Mouse (Mus musculus) cerebellum, adult 2 months (tissue): ENCODE measurements at regions not wholly inside any gene's neighbourhood (a gene's known extent, or its start where the extent isn't known, plus 50 kb on each side); places are given as distances from the start of the nearest gene placed in this dataset.
"Not testable (repeated sequence)": the region's sequence is repeated elsewhere in the genome, so short reads cannot be mapped to it uniquely, and the experiment has no call there.

Experiments used
- DNase-seq, 2 experiments: peaks; one replicate each; pipeline ENCODE4 v3.0.0; 2021
- H3K27ac ChIP-seq: fragments of 200-500 bp; 2 replicates; pipeline ENCODE4 v1.5.1; 2012; ENCODE audit warnings: low read length, control low read depth, inconsistent platforms; ENCODE audit not compliant: insufficient read depth
- H3K27me3 ChIP-seq: fragments of 200-500 bp; 2 replicates; pipeline ENCODE4 v1.6.1; 2012; ENCODE audit warnings: inconsistent platforms, mild to moderate bottlenecking, low read length, moderate library complexity; ENCODE audit not compliant: control insufficient read depth, insufficient read depth
- H3K4me1 ChIP-seq: fragments of 200-500 bp; 2 replicates; pipeline ENCODE4 v1.6.1; 2011; ENCODE audit warnings: low read length; ENCODE audit not compliant: control insufficient read depth, insufficient read depth
- H3K4me3 ChIP-seq: fragments of 200-500 bp; replicated peaks from 2 replicates; pipeline ENCODE3; 2011; ENCODE audit warnings: mild to moderate bottlenecking, low read depth, low read length, control low read depth; ENCODE audit not compliant: insufficient read depth
- CTCF ChIP-seq: fragments of 200-500 bp; IDR thresholded peaks from 2 replicates; pipeline ENCODE4 v1.5.1; 2011; ENCODE audit warnings: low read depth, mild to moderate bottlenecking, control low read depth, low read length, moderate library complexity, borderline replicate concordance; ENCODE audit not compliant: insufficient read depth
- POLR2A ChIP-seq: fragments of 200-500 bp; IDR thresholded peaks from 2 replicates; pipeline ENCODE4 v1.6.1; 2011; ENCODE audit warnings: low read length, control low read depth, borderline replicate concordance; ENCODE audit not compliant: insufficient read depth
- WGBS: fragments of 180-500 bp; shearing (Covaris S2); methylation state at CpG from one replicate; pipeline ENCODE4 v1.1.7; 2018; 5-methylcytosine and 5-hydroxymethylcytosine counted together

DNA sequence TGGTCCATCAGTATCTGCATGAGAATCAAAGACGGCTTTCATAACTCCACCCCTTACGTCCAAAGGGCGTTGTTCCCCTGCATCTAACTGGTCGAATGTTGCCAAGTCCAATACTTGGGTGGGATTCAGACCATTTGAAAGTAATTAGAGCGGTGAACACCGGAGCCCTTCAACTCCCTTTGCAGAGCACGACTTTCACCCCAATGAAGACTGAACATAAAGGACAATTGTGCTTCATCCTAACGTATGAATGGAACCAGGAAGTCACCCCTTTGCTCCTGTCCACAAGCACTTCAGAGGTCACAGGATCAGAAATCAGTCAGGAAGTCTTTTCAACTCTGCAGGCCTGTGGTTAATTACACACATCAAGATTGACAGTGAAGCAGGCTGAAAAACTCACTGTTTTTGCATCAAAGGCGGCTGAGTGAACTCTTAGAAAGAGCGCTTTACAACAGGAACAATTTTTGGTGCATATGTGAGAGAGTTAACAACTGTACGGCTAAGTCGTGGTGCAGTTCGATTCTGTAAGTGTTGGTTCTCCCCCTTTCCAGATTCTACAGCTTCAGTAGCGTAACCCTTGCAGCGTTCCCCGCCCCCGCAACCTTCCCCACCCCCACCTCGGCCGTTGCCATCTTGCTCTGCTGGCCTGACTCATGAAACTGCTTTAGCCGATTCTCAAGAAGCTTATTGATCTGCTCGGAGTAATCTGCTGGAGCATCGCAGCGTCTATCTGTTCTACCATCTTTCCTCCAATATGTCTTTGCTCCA lies 203.1 kb downstream of the Wdr20rt start:
- Histone ChIP-seq H3K4me3 (no peak overlapping the region), H3K27me3 (no peaks in the 10 kb centered on the region)
- WGBS, result 64% methylated on average over 23 of the region's 23 CpGs

DNA sequence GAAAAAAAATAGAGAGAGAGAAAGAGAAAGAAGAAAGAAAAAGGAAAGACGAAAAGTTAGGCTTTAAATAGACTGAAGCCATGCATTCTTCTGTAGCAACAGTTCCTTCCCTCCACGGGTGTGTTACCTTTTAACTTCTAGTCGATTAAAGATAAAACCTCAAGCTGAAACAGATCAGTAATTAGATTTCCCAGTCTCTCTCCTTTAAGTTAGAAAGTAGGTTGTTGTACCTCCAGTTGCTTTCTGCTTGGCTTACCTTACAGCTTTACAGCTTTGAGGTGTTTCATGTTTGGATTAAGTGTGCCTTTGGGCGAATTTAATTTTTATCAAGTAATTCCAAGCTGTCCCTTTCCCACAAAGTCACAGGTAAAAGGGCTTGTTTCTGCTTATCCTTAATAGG lies 225.5 kb downstream of the Wdr20rt start:
- 85% methylated on average over 4 of the region's 4 CpGs for WGBS

More for the DNA sequence above, 203.1 kb downstream of the Wdr20rt start:
- TF ChIP-seq CTCF (no peak), POLR2A (no peak)
- Histone ChIP-seq H3K4me1 (no peaks in the 10 kb centered on the region), H3K27ac (no peak overlapping the region)
- DNase-seq, result no peak

DNA sequence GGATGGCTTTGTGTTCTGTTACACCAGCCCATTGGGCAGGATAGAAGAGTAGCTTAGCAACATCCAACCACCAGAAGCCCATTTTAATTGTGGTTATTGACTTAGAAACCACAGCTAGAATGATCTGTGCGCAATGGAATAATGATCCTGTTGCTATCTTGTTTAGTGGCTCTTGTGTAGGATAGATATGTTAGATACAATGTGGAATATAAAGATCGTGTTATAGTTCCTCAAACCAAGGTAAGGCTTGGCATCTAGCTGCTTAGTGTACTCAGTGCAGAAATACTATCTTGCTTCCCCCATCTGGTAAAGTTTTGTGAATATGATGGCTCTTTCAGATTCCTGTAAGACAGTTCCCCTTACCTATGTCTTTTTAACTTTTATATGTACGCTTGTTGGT lies 230.4 kb downstream of the Wdr20rt start:
- no peak overlapping the region for H3K4me3 ChIP-seq
- 95% methylated on average over 3 of the region's 3 CpGs for WGBS
- TF ChIP-seq POLR2A (no peak), CTCF (no peak)
- DNase-seq, result no peak
- no peaks in the 10 kb centered on the region for H3K27me3 ChIP-seq
- H3K27ac ChIP-seq, result no peak overlapping the region
- no peaks in the 10 kb centered on the region for H3K4me1 ChIP-seq

More for the DNA sequence above, 225.5 kb downstream of the Wdr20rt start:
- DNase-seq, result no peak
- Histone ChIP-seq H3K4me3 (no peak overlapping the region), H3K27me3 (no peaks in the 10 kb centered on the region), H3K27ac (no peak overlapping the region), H3K4me1 (no peaks in the 10 kb centered on the region)
- no peak for TF ChIP-seq POLR2A
- TF ChIP-seq CTCF, result no peak

DNA sequence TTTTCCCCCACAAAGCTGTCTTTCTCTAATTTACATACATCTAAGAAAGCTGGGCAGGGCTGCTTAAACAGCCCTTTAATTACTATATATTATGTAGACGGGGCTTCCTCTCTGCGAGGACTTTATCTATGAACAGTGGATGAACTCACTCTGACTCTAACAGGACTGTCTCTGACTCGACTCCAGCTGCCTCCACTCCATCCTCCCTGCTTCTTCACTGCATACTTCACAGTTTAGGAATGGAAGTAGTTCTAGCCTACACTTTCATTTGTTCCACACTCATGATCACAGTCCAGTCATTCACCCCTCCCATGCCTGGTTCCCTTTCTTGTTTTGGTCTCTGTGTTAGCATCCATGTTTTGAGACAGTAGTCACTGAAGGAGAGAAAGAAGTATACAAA lies 231.6 kb downstream of the Wdr20rt start:
- no peak overlapping the region for H3K4me3 ChIP-seq
- no peak overlapping the region for H3K27ac ChIP-seq
- no peaks in the 10 kb centered on the region for H3K4me1 ChIP-seq
- no peak for DNase-seq
- H3K27me3 ChIP-seq, result no peaks in the 10 kb centered on the region
- WGBS, result 69% methylated on average over 3 of the region's 3 CpGs
- no peak for TF ChIP-seq CTCF
- TF ChIP-seq POLR2A, result no peak

DNA sequence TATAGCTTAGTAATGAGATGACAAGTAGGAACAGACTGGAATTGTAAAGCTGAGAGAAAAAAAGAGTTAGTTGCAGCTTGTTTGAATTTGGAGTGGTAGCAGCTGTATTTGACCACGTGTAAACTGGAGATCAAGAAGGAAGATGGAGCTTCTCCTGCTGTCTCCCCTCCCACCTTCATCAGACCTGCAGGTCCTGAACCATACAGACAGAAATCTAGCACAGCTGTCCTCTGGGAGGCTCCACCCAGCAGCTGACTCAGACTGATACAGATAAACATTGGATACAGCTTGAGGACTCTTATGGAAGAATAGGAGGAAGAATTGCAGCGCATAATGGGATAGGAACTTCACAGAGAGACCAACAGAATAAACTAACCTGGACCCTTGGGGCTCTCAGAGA lies 238.9 kb downstream of the Wdr20rt start:
- 60% methylated on average over 2 of the region's 2 CpGs for WGBS
- H3K4me1 ChIP-seq, result no peaks in the 10 kb centered on the region
- no peak overlapping the region for H3K4me3 ChIP-seq
- H3K27me3 ChIP-seq, result no peaks in the 10 kb centered on the region
- H3K27ac ChIP-seq, result no peak overlapping the region
- TF ChIP-seq CTCF, result no peak
- no peak for TF ChIP-seq POLR2A
- no peak for DNase-seq

DNA sequence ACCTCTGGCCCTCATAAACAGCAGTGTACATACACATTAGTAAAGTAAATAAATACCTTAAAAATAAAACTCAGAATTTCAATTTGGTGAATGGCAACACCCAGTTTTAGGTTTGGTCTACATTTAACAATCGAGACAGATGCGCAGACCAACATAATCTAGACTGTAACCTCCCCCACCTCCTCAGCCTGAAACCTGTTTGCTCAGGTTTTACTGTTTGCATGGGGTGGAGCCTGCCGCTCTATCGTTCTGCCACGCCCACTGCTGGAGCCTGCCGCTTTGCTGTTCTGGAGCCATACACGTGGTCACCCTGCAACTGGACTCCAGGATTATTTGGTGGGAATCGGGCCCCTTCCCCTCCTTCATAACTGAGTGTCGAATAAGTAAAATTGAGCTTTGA lies 253.4 kb downstream of the Wdr20rt start:
- 61% methylated on average over 9 of the region's 9 CpGs for WGBS
- H3K4me3 ChIP-seq, H3K4me1 ChIP-seq, DNase-seq, H3K27me3 ChIP-seq, H3K27ac ChIP-seq: not testable (repeated sequence)

DNA sequence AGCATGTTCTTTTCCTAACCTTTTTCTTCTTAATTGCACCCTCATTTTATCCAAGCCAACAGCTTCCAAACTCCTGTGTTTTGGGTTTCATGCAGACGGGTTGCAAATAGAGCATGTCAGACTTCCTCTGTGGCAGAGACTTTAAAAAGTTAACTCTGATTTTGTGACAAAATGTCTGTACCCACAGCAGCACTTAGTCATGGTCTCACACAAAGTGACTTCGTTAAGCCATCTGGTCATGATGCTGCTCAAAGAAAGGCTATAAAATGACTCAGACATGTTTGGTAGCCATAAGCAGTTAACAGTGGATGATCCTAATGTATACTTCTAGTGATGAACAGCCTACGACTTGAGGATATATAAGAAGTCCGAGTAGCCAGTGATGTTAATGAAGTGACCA lies 255.5 kb downstream of the Wdr20rt start:
- DNase-seq, result no peak
- Histone ChIP-seq H3K4me1 (no peaks in the 10 kb centered on the region), H3K4me3 (no peak overlapping the region), H3K27ac (no peak overlapping the region), H3K27me3 (no peaks in the 10 kb centered on the region)
- TF ChIP-seq CTCF (no peak), POLR2A (no peak)
- 79% methylated on average over 4 of the region's 4 CpGs for WGBS

DNA sequence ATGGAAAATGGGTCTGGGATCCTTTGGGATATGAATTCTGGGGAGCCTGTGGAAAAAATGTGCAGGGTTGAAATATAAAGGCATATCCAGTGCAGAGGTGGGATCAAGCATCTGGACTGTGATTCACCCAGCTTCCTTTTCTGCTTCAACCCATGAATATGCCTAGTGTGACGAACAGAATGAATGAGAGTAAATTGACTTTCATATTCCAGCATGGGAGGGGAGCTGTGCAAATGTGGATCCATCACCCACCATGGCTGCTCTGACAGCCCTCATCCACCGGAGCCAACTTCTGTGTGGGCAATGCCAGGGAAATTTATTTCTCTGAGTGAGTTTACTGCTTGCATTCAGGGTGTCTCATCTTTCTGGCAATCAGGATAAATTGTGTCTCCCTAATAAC lies 265.8 kb downstream of the Wdr20rt start:
- Histone ChIP-seq H3K4me1 (no peaks in the 10 kb centered on the region), H3K27ac (no peak overlapping the region), H3K4me3 (no peak overlapping the region), H3K27me3 (no peaks in the 10 kb centered on the region)
- TF ChIP-seq CTCF (no peak), POLR2A (no peak)
- WGBS, result 68% methylated on average over 2 of the region's 2 CpGs
- DNase-seq, result no peak
